Comparison of ENCODE assay signal across 7 mouse cellular contexts in the genomic region with DNA sequence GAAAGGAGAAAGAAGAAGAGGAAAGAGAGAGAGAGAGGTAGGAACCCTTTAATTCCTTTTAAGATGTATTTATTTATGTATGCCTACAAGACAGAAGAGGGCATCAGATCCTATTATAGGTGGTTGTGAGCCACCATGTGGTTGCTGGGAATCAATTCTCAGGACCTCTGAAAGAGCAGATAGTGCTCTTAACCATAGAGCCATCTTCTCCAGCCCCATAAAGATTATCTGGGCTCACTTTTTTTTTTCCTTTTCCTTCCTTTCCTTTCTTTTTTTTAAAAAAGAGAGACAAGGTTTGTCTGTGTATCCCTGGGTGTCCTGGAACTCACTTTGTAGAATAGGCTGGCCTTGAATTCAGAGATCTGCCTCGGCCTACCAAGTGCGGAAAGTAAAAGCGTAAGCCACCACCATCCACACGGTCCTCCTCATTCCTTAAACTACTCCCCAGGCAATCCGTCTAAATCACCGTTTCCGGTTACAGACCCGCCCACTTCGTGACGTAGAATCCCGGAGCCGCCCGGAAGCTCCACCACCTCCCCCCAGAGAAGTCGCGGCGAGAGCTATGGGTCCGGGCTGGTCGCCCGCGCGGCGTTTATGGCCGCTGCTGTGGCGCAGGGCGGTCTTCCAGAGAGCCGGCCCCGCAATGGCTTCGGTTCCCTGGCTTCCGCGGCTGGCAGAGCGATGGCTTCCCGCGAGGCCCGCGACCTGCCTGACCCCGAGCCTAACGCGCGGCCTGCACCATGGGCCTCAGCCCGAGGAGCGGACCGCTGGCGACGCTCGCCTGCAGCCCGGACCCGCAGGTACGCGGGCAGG. TPM values are rescaled to one million over a fixed set of nuclear protein-coding genes. Genes with fewer than 3 reads are reported as not detected.
DNase-seq lines count a peak whose midpoint lies in the region; ATAC-seq lines count a peak whose summit lies in the region.

A gene (plus strand): TSS at position 492 of the 813 bp plus-strand sequence.

- H3K9me3 ChIP-seq in embryonic facial prominence, embryonic 12.5 days = no peaks in the 10 kb centered on the region
- H3K9me3 ChIP-seq in limb, embryonic 11.5 days (ENCODE audit: control insufficient read depth, low read length) = no peaks in the 10 kb centered on the region
- H3K9me3 ChIP-seq in midbrain, embryonic 14.5 days (ENCODE audit: control insufficient read depth, low read length) = no peaks in the 10 kb centered on the region

- H3K9ac ChIP-seq in embryonic facial prominence, embryonic 12.5 days = peak within 1 kb of the TSS; percentile 86
- peak within 1 kb of the TSS; percentile 85 for H3K9ac ChIP-seq in limb, embryonic 11.5 days (ENCODE audit: low read length)
- H3K9ac ChIP-seq in midbrain, embryonic 14.5 days (replicated peaks; ENCODE audit: low read length) = peak within 1 kb of the TSS; percentile 94

- peaks cover 10% of the 10 kb centered on the region for H3K4me1 ChIP-seq in embryonic facial prominence, embryonic 12.5 days
- H3K4me1 ChIP-seq in limb, embryonic 11.5 days (ENCODE audit: control insufficient read depth, insufficient read depth, low read length) = 0 out of 2 replicates have a peak, but pooled peaks cover 2% of the 10 kb centered on the region
- peaks cover 15% of the 10 kb centered on the region for H3K4me1 ChIP-seq in midbrain, embryonic 14.5 days (ENCODE audit: control insufficient read depth, insufficient read depth, low read length)

- peak within 1 kb of the TSS; percentile 84 for H3K27ac ChIP-seq in embryonic facial prominence, embryonic 12.5 days
- H3K27ac ChIP-seq in limb, embryonic 11.5 days (replicated peaks; ENCODE audit: low read depth, low read length) = peak within 1 kb of the TSS; percentile 33; the same call in 1 of the 2 replicates
- peak within 1 kb of the TSS; percentile 83 for H3K27ac ChIP-seq in midbrain, embryonic 14.5 days (replicated peaks; ENCODE audit: low read depth, low read length)

- H3K4me3 ChIP-seq in embryonic facial prominence, embryonic 12.5 days = peak within 1 kb of the TSS; percentile 86
- peak within 1 kb of the TSS; percentile 91 for H3K4me3 ChIP-seq in limb, embryonic 11.5 days (ENCODE audit: low read depth, low read length)
- H3K4me3 ChIP-seq in midbrain, embryonic 14.5 days (replicated peaks; ENCODE audit: low read depth, low read length) = peak within 1 kb of the TSS; percentile 99

- peak; percentile 92 for ATAC-seq in embryonic facial prominence, embryonic 12.5 days (ENCODE audit: insufficient number of reproducible peaks, insufficient read depth, low FRiP score, low TSS enrichment)
- peak; percentile 96 for ATAC-seq in limb, embryonic 11.5 days (ENCODE audit: insufficient number of reproducible peaks, low FRiP score, low TSS enrichment, low read depth)
- ATAC-seq in midbrain, embryonic 14.5 days (ENCODE audit: low FRiP score, low TSS enrichment) = peak; percentile 98

- H3K27me3 ChIP-seq in embryonic facial prominence, embryonic 12.5 days = no peaks in the 10 kb centered on the region
- H3K27me3 ChIP-seq in limb, embryonic 11.5 days (ENCODE audit: control insufficient read depth, insufficient read depth, low read length) = no peaks in the 10 kb centered on the region
- H3K27me3 ChIP-seq in midbrain, embryonic 14.5 days (ENCODE audit: control insufficient read depth, insufficient read depth, low read length) = no peaks in the 10 kb centered on the region

- H3K36me3 ChIP-seq in embryonic facial prominence, embryonic 12.5 days = 0 out of 2 replicates have a peak, but pooled peaks cover 1% of the 10 kb centered on the region
- H3K36me3 ChIP-seq in limb, embryonic 11.5 days (ENCODE audit: control insufficient read depth, insufficient read depth, low read length) = no peaks in the 10 kb centered on the region
- H3K36me3 ChIP-seq in midbrain, embryonic 14.5 days (ENCODE audit: control insufficient read depth, insufficient read depth, low read length) = no peaks in the 10 kb centered on the region

- DNase-seq in adrenal gland, postnatal 25 days = peak; percentile 94
- DNase-seq in heart, adult 11 months = peak; percentile 100
- peak; percentile 97 for DNase-seq in kidney, adult 18-20 months
- DNase-seq in limb, embryonic 11.5 days (ENCODE audit: low spot score) = peak; percentile 97
- DNase-seq in midbrain, embryonic 14.5 days = peak; percentile 97
- peak; percentile 82 to 91 for DNase-seq in spleen, adult 18-20 months

- WGBS in embryonic facial prominence, embryonic 12.5 days = under 1% methylated on average over 49 of the region's 49 CpGs
- under 1% methylated on average over 49 of the region's 49 CpGs for WGBS in limb, embryonic 11.5 days
- under 1% methylated on average over 49 of the region's 49 CpGs for WGBS in midbrain, embryonic 14.5 days

- peak within 1 kb of the TSS; percentile 88 for H3K4me2 ChIP-seq in embryonic facial prominence, embryonic 12.5 days (replicated peaks)
- H3K4me2 ChIP-seq in limb, embryonic 11.5 days (ENCODE audit: low read depth, severe bottlenecking) = peak within 1 kb of the TSS; percentile 55
- H3K4me2 ChIP-seq in midbrain, embryonic 14.5 days (ENCODE audit: low read length) = peak within 1 kb of the TSS; percentile 82

RNA-seq across cellular contexts. Expression of the gene that starts here (rescaled TPM):
- total RNA-seq in adrenal gland, postnatal 25 days (2021) = 29.6 and 43.0 TPM in 2 replicates
- 72.8 and 76.9 TPM in 2 replicates for polyA plus RNA-seq in embryonic facial prominence, embryonic 12.5 days (2016; fragmentation: Nextera tagmentation; extraction: Ambion mirVana)
- 59.7 and 70.2 TPM in 2 replicates for polyA plus RNA-seq in limb, embryonic 11.5 days (2014; fragmentation: Nextera tagmentation; extraction: Ambion mirVana)
- polyA plus RNA-seq in midbrain, embryonic 14.5 days (2014; fragmentation: Nextera tagmentation; extraction: Ambion mirVana) = 62.7 and 78.8 TPM in 2 replicates

Comparison
In these comparisons a context has a peak if more than half of its experiments do, and no peak if none do; other contexts are left out.
1. Peak in every context shown above with its lines: DNase-seq, ATAC-seq, H3K4me3 ChIP-seq and H3K27ac ChIP-seq.
2. H3K27ac ChIP-seq: peak in every context shown above with its lines; median percentile 84 in embryonic facial prominence, embryonic 12.5 days; 83 in midbrain, embryonic 14.5 days; 33 in limb, embryonic 11.5 days.